Mouse (Mus musculus) retina, adult 2 months (tissue): ENCODE measurements around the gene Magoh.

Source experiments
- DNase-seq: peaks from one replicate; pipeline ENCODE4 v3.0.0-alpha.2; 2012; ENCODE audit warnings: low read depth, low spot score

Gene Magoh

DNA sequence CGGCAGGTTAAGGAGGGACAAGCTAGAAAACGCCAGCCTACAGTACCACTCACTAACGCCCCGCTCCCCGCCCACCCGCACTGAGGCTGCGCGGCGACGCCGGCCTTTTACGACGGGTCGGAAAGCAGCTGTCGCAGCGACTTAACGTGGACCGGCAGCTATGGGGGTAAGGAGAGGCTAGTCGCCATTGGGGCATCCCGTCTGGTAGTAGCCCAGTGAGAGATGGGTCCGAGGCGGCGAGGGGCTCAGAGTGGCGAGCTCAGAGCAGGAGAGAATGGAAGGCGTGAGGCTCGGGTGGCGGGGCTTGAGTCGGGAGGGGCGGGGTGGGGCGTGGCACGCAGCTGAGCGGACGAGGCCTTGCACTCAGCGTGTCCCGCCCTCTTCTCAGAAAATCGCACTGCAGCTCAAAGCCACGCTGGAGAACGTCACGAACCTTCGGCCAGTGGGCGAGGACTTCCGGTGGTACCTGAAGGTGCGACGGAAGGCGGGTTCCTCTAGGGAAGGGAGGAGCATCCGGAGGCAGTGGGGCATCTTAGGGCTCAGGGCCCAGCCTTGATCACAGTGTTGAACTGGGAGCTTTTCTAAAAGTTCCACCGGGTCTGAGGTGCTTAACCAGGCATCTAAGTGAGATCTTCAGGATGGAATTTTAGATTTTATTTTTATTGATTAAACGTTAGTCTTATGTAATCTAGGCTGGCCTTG, 10.3 kb downstream of the Magoh start, which contains the start of gene 0610037L13Rik:
TSS of gene 0610037L13Rik (plus strand) at position 83 of the 702 bp plus-strand sequence.
- peak; percentile 83 for DNase-seq

DNA sequence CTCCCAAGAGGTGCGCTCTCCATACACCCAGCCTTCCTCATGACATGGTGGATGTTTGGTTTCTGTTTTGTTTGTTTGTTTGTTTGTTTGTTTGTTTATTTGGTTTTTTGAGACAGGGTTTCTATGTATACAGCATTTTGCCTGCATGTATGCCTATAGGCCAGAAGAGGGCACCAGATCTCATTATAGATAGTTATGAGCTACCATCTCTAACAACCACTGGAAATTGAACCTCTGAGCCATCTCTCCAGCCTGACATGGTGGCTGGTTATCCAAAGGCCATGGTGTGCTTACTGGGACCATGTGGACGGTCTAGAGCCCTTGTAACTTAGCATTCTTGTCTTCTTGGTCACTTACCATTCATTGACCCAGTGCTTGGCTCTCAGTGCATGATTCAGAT, 13.1 kb downstream of the Magoh start:
- no peak for DNase-seq

DNA sequence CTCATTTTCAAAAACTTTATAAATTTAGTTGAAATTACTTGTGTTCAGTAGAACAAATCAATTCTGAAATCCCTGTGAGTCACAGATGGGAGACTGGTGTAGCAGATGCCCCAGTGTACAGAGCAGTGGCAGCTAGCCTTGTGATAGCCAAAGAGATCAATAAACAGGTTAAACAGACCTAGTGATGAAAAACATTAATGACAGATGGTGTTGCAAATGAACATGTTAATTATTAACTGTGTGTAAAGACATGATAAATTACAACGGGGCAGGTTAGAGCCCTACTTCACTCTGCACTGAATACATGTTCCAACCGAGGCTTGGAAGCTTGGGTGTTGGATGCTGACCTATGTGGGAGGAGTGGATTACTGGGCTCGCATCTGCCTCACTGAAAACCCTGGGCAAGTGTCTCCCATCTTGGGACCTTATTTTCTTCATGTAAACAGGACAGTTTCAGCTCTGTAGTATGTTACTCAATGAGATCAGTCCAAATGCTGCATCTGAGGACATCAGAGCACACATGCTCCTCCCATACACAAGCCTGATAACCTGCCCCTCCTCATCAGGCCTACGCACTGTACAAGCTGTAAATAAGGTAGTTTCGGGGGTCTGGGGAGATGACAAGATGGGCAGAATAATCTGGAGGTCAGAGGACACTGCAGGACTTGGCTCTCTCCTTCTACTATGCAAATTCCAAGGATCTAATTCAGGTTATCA, 19.8 kb downstream of the Magoh start:
- no peak for DNase-seq

DNA sequence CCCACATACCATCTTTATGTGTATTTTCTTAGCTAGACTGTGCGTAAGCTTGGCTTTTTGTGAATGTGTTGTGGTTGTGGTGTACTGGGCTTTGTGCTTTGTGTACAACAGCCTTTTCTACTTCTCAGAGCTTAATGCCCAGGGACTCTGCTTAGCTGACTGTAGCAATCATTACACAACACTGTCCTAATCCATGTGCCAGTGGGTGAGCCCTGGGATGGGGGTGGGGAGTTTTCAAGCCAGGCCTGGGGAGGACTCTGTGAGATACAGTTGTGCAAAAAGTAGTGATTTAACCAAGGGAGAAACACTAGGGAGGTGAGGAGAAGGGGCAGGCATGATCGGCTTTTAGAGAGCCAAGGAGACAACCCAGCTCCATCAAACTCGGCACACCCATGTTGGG, 20.7 kb downstream of the Magoh start:
- no peak for DNase-seq

DNA sequence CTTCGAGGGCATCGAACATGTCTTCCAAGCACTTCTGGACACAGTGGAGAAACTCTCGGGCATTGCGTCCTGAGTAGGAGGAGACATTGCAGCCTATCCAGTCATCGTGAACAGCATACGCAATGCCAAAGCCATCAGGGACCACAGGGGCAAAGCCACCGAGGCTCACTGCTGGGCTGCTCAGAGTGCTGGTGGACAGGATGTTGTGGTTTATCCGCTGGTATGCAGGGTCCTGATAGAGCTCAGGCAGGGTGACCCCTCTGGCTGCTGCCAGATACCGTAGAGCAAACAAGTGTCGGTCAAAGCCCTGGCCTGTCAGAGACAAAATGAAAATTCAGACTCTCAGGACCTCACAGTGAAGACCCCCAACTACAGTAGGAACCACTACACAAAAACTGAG, 24.7 kb downstream of the Magoh start:
- DNase-seq: no peak

DNA sequence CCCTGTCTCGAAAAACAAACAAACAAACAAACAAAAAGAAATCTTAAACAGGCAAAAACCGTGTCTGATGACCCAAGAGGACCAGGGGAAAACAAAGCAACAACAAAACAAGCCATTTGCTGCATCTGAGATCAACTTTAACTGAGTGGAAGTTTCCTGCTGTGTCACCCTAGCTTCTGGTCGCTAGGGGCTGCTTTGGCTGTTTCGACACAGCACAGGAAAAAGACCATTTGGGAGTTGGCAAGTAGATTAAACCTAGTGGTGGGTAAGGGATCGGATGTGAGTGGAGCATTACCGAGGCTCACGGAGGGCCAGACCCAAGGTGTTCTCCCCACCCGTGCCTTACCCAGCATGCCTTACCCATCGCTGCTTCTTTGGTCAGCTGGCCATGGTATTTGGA, 27.0 kb downstream of the Magoh start:
- no peak for DNase-seq

DNA sequence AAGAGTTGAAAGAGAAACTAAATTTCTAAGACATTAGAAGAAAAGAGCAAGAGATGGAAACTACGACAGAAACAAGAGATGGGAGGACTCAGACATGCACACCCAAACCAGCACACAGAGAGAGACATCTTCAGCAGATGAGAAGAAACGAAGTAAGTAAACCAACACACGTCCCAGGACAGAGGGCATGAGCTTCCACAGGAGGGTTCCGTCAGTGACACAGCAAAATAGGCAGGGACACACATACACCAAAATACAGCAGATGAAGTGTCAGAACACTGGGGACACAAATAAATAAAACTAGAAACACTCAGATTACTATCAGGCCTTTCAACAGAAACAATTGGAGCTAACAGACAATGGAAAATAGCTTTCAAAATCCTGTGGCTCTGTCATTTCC, 30.5 kb downstream of the Magoh start:
- no peak for DNase-seq

DNA sequence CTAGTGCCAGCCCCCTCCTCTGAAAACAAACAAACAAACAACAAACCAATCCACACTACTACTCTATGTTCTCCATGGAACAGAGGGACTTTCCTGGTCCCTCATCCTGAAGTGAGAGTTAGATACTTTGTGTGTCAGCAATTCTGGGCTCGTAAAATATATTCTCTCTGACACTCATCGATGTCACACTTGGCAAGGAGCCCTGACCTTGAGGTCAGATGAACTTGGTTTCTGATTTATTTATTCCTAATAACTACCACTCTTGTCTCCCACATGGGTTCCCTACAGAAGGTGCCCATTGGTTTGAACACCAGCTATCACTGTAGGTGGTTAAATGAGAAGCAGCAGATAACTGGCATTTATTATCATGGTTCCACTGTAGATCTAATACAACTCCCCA, 40.8 kb downstream of the Magoh start:
- DNase-seq: no peak

DNA sequence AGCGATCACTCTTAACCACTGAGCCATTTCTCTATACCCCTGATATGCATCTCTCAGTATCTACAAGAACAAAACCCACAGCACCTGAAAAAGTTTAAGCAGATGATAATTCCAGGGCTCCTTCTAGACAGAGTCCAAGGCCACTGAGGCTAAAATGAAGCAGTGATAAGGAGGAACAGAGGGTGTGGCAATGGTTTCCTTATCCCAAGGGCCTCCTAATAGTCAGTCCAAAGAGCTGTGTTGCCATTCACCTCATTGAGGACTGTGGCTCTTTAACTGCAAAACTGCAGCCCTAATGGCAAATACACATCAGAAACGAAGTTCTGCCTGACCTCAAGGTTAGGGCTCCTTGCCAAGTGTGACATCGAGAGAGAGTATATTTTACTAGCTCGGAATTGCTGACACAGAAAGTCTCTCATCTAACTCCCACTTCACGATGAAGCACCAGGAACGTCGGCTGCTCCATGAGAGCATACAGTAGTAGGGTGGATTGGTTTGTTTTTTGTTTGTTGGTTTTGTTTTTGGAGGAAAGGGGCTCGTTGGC, 41.7 kb downstream of the Magoh start:
- no peak for DNase-seq

DNA sequence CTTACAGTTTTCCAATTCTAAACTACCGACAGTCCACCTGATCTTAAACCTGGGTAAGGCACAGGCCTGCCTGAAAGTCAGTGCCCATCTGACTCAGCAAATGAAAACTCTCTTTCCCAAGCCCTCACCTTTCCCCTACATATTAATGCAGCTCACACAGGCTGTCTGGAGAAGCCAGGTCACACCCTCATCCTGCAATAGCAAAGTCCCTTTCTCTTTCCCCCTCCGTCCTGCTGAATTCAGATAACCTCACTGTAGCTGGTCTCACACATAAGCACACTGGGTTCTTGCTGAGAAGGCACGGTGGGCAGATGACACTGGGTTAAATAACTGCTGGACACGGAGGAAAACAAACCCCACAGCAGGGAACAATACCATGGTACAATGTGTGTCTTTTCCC, 42.4 kb downstream of the Magoh start:
- DNase-seq: no peak

DNA sequence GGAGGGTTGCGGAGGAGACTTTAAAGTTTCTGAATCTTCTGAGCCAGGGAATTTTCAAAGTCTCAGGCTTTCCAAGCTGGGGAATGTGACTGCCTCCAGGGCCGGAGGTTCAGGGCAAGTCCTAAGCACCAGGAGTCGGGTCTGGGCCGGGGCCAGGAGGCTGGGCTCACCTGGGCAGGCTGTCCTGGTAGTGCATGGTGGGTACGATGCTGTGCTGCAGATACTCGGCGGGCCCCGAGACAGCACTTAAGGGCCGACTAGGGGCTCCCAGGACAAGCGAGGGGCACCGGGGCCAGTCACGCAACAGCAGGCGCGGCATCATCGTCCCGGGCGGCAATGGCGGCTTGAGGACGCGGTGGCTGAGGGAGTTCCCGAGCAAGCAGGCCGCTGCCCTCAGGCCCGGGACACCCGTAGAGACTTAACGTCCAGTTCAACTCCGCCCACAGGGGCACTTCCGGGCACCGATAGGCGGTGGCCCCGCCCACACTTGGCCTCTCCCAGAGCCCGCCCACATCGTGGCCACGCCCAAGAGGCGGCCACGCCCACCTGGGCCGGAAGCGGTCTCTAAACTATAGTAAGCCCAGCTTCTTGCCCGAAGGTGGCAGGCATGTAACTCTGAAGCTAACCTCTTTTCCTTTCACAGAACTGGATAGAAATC, 43.7 kb downstream of the Magoh start, which contains the start of gene Cpt2:
TSS of gene Cpt2 (minus strand) at position 466 of the 658 bp plus-strand sequence.
- DNase-seq: peak; percentile 88

DNA sequence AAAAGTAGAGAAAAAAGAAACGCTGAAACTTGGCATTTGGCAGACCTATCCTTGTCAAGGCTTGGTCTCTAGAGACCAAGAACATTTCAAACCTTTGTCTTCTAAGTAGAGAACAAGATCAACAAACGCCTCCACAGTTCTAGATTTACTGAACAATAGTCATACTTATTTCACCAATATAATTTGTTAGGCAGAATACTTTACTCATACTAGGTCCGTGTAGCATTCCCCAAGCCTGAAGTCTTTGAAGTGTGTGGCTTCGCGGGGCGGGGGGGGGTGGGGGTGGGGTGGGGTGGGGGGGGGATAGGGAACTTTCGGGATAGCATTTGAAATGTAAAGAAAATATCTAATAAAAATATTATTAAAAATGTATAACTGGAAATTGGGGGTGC, 44.2 kb downstream of the Magoh start:
- no peak for DNase-seq

DNA sequence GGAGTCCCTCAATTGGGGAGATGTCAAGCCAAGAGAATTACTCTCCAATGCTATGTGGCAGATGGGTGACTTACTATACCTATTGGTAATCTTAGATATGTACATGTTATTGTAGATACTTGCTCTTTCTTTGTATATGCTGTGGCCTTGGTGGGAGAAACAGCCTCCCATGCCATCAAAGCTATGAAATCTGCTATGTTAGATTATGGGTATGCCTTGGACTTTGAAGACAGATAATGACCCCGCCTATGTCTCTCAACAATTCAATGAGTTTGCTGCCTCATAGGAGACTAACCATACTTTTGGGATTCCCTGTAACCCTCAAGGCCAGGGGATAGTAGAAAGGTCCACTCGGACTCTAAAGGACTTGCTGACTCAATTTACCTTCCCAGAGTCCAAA, 48.7 kb downstream of the Magoh start:
- DNase-seq: no peak

DNA sequence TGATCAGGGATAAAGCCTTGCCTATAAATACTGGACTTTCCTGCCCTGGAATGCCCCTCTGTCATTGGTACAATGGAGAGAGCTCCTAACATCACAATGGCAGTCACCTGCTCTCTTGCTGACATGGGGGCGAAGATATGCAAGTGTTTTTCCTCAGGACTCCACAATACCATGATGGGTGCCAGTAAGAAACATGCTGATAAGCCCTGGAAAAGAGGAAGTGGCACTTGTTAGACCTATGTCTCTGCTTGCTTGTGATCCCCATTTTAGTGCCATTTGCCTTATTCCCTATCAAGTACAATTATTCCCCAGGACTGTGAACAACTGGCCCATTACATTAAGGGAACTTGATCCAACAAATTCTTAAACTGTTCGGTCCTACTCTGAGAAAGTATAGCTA, 49.2 kb downstream of the Magoh start:
- no peak for DNase-seq

DNA sequence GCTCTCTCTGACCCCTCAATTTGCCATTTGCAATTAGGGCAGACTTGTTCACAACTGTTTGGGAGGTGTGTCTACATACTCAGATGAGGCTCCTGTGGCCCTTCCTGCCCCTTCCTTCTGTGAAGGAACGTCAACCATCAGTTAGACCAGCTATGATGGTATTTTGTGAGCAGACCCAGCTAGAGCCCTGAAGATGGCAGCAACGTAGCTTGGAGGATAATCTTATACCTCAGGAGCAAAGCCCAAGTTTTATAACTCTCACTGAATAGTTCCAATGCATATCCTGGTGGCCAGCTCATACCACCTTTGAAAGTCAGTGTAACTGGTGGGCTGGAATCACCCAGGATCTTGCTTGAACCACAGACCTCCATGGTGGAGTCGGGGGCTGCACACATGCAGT, 51.9 kb downstream of the Magoh start:
- DNase-seq: no peak

DNA sequence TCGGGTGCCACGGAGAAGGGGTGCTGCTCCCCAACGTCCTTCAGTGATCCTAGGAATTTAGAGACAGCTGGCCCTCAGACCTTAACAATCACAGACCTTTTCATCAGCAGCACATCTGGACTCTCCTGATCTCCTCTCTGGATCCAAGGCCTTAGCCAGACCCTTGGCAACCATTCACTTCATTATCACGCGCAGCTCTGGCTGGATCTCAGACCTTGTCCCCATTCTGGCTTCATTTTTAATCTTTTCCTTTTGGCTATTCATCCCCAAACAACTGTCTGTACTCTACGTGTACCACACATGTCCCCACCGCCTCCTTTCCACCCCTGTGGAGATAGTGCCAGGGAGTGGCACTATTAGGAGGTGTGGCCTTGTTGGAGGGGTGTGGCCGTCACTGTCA, 53.7 kb downstream of the Magoh start:
- no peak for DNase-seq

DNA sequence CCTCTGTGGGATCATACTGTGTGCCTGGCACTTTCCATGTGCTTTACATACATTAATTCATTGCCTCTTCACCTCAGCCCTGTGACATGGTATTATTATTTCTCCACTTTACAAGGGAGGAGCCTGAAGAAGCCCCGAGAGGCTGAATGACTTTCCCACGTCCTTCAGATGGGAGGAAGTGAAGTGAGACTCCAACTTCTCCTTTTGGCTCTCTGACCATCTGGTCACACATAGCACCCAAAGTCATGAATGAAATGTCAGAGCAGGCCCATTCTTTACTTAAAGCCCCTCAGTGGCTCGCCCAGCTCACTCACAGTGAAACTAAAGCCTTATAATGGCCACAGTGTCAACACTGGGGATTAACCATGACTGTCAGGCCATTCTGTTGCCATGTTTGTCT, 55.7 kb downstream of the Magoh start:
- no peak for DNase-seq
